Mouse (Mus musculus): ENCODE data around the gene Axdnd1. TPM values are rescaled to one million over a fixed set of nuclear protein-coding genes. Genes with fewer than 3 reads are reported as not detected.

Gene Axdnd1
- total RNA-seq, 1 experiment from 2014 or later, result not detected

Other genes starting within 250 kb of the Axdnd1 start
- gene Fam163a, start 216.1 kb downstream of the Axdnd1 start, total RNA-seq (2017), result not detected in 3 replicates
- 0.29 TPM in 1 of 3 replicates, not detected in the others for gene Tdrd5, start 117.5 kb downstream of the Axdnd1 start, total RNA-seq (2017)
- gene Nphs2, start 110.4 kb downstream of the Axdnd1 start, total RNA-seq (2017), result not detected in 3 replicates
- 950 to 1,369 TPM (median 1,318 TPM) in 3 replicates for gene Gm2000, start 55.1 kb downstream of the Axdnd1 start, total RNA-seq (2017)
- 125 to 142 TPM (median 127 TPM) in 3 replicates for gene Soat1, start 53.2 kb upstream of the Axdnd1 start, total RNA-seq (2017)
- 6.0 to 10.7 TPM (median 9.9 TPM) in 3 replicates for gene Gm10031, start 102.9 kb upstream of the Axdnd1 start, total RNA-seq (2017)
- 17.1 to 22.4 TPM (median 18.6 TPM) in 3 replicates for gene Abl2, start 137.6 kb upstream of the Axdnd1 start, total RNA-seq (2017)